Mouse (Mus musculus): ENCODE data around the gene Vmn1r101. TPM values are rescaled to one million over a fixed set of nuclear protein-coding genes. Genes with fewer than 3 reads are reported as not detected.
"Not testable (repeated sequence)": the region's sequence is repeated elsewhere in the genome, so short reads cannot be mapped to it uniquely, and the experiment has no call there.

Vmn1r101 gene
- total RNA-seq (2021): not detected
- long read RNA-seq, experiment 1: 0 reads
- long read RNA-seq, experiment 2: 0 reads

DNA sequence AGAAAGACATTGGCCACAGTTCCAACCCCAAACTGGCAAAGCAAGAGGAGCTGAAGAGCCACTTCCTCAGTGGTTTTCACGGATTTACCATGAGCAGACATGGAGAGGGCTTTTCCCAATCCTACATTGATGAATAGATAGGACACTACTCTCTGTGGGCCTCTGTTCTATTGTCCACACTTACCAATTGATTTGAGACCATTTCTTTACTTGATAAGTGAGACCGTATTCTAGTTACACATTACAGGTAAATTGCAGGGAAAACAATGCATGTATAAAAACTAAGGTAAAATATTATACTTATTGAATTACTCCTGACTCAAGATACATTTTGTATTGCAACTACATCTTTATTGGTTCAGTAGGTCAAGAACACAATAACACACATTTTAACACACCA lies at the start of gene Vmn1r101:
Gene Vmn1r101, minus strand, starts transcription at position 101 of the 400 bp plus-strand sequence.
- not testable (repeated sequence) for DNase-seq

DNA sequence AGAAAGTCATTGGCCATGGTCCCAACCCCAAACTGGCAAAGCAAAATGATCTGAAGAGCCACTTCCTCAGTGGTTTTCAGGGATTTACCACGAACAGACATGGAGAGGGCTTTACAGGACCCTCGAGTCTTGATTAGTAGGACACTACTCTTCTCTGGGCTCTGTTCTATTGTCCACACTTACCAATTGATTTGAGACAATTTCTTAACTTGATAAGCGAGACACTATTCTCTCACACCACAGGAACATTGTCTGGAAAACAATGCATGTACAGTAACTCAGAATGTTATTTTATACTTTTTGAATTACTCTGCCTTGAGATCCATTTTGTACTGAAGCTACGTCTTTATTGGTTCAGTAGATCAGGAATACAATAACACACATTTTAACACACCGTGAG lies 32.4 kb upstream of the Vmn1r101 start, which contains the start of gene Gm10670:
Gene Gm10670, minus strand, starts transcription at position 101 of the 400 bp plus-strand sequence.
- DNase-seq: not testable (repeated sequence)

DNA sequence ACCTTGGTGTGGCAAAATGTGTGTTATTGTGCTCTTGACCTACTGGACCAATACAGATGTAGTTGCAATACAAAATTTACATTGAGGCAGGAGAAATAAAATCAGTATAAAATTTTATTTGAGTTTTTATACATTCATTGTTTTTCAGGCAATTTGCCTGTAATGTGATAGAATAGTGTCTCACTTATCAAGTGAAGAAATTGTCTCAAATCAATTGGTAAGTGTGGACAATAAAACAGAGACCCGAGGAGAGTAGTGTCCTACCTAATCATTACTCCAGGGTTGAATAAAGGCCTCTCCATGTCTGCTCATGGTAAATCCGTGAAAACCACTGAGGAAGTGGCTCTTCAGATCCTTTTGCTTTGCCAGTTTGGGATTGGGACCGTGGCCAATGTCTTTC lies 24.8 kb downstream of the Vmn1r101 start, which contains the start of gene Vmn1r100:
Gene Vmn1r100, plus strand, starts transcription at position 301 of the 400 bp plus-strand sequence.
- not testable (repeated sequence) for DNase-seq

Other genes starting within 250 kb of the Vmn1r101 start
- not detected for gene Vmn1r95, start 248.9 kb downstream of the Vmn1r101 start, total RNA-seq (2021)
- not detected for gene Gm6164, start 237.0 kb downstream of the Vmn1r101 start, total RNA-seq (2021)
- not detected for gene Gm4498, start 208.8 kb downstream of the Vmn1r101 start, total RNA-seq (2021)
- not detected for gene Gm5890, start 179.8 kb downstream of the Vmn1r101 start, total RNA-seq (2021)
- gene Gm4133, start 108.5 kb downstream of the Vmn1r101 start, total RNA-seq (2021): not detected
- not detected for gene Gm5728, start 67.2 kb downstream of the Vmn1r101 start, total RNA-seq (2021)
- not detected for gene Vmn1r100, start 24.7 kb downstream of the Vmn1r101 start, total RNA-seq (2021)
- gene Gm10670, start 32.3 kb upstream of the Vmn1r101 start, total RNA-seq (2021): not detected
- gene Vmn1r103, start 67.9 kb upstream of the Vmn1r101 start, total RNA-seq (2021): not detected
- not detected for gene Vmn1r104, start 91.2 kb upstream of the Vmn1r101 start, total RNA-seq (2021)
- not detected for gene Gm5726, start 103.2 kb upstream of the Vmn1r101 start, total RNA-seq (2021)
- gene Gm4141, start 133.6 kb upstream of the Vmn1r101 start, total RNA-seq (2021): not detected
- gene Gm4513, start 156.4 kb upstream of the Vmn1r101 start, total RNA-seq (2021): not detected
- not detected for gene Vmn1r107, start 226.3 kb upstream of the Vmn1r101 start, total RNA-seq (2021)